Mouse (Mus musculus): ENCODE data around the gene Ubash3a. TPM values are rescaled to one million over a fixed set of nuclear protein-coding genes. Genes with fewer than 3 reads are reported as not detected.
"Not testable (repeated sequence)": the region's sequence is repeated elsewhere in the genome, so short reads cannot be mapped to it uniquely, and the experiment has no call there.

Ubash3a gene
- polyA plus RNA-seq, 1 experiment, result 0.85 TPM

DNA sequence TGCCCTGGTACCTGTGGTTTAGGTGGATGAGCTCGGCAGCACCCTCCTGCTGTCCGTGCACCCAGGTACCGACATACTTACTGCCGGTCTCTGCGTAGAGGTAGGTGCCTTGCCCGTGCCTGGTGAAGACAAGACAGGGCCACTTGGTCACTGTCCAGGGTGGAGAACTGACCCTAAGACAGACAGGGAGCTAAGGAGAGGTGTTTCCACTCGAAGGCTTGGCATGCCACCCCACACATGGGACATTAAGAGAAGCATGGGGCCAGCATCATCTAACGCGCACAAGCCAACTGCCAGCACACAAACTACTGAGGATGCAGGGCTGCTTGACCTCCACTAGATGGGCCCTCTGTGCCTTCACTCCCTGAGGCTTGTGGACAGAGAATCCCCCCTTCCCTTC lies 58.2 kb downstream of the Ubash3a start:
- Histone ChIP-seq H3K4me1 (ENCODE audit: control insufficient read depth, insufficient read depth, low read length) (no peaks in the 10 kb centered on the region; the same call in 1 of the 2 replicates), H3K27ac (ENCODE audit: control insufficient read depth, insufficient read depth, low read depth, low read length) (no peak overlapping the region), H3K27me3 (ENCODE audit: control insufficient read depth, insufficient read depth, low read length) (no peaks in the 10 kb centered on the region), H3K36me3 (ENCODE audit: control insufficient read depth, insufficient read depth, low read length) (peaks cover 1% of the 10 kb centered on the region; the same call in 1 of the 2 replicates), H3K4me3 (ENCODE audit: control insufficient read depth, low read depth, low read length) (no peak overlapping the region)
- TF ChIP-seq POLR2A (IDR thresholded peaks at IDR 0.05; ENCODE audit: control insufficient read depth, low read depth, low read length) (no peak), CTCF (IDR thresholded peaks at IDR 0.05; ENCODE audit: control insufficient read depth, insufficient read depth, insufficient replicate concordance, low read depth, low read length) (no peak)

DNA sequence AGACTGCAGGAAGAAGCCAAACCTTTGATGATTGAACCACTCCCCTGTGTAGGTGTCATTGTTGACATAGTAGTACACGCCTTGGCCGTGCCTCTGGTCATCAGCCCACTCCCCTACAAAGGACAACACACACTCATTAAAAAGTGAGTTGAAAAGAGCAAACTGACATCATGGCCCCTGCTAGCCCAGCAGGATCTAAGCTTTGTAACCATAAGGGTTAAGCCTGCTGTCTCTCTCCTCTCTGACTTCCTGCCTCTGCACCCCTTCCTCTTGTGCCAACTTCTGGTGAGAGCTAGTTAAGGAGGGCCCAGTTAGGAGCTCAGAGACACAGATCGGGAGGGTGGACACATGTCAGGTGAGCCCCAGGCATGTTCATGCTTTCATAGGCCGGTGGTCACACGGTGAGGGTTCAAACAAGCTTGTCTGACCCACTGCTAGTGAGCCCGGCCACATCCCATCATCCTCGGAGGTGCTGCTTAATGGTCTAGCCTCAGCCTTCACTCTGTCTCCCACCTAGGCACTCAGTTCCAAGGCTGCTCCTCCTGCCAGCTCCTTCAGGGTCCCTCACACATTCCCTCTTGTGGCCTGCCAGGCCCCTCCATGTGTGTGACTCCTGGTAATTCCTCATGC lies 58.8 kb downstream of the Ubash3a start:
- peaks cover 1% of the 10 kb centered on the region; the same call in 1 of the 2 replicates for H3K36me3 ChIP-seq (ENCODE audit: control insufficient read depth, insufficient read depth, low read length)
- no peaks in the 10 kb centered on the region; the same call in 1 of the 2 replicates for H3K4me1 ChIP-seq (ENCODE audit: control insufficient read depth, insufficient read depth, low read length)
- H3K27ac ChIP-seq (ENCODE audit: control insufficient read depth, insufficient read depth, low read depth, low read length), result no peak overlapping the region
- TF ChIP-seq POLR2A (IDR thresholded peaks at IDR 0.05; ENCODE audit: control insufficient read depth, low read depth, low read length) (peak; percentile 23; the same call in 1 of the 2 replicates), CTCF (IDR thresholded peaks at IDR 0.05; ENCODE audit: control insufficient read depth, insufficient read depth, insufficient replicate concordance, low read depth, low read length) (no peak)
- no peaks in the 10 kb centered on the region for H3K27me3 ChIP-seq (ENCODE audit: control insufficient read depth, insufficient read depth, low read length)
- H3K4me3 ChIP-seq (ENCODE audit: control insufficient read depth, low read depth, low read length), result no peak overlapping the region

GRCm38 (mm10) chr17:31267138-31267537 lies 59.5 kb downstream of the Ubash3a start:
- Histone ChIP-seq H3K36me3 (ENCODE audit: control insufficient read depth, insufficient read depth, low read length) (peaks cover 1% of the 10 kb centered on the region; the same call in 1 of the 2 replicates), H3K27ac (ENCODE audit: control insufficient read depth, insufficient read depth, low read depth, low read length) (no peak overlapping the region), H3K4me1 (ENCODE audit: control insufficient read depth, insufficient read depth, low read length) (no peaks in the 10 kb centered on the region), H3K27me3 (ENCODE audit: control insufficient read depth, insufficient read depth, low read length) (no peaks in the 10 kb centered on the region), H3K4me3 (ENCODE audit: control insufficient read depth, low read depth, low read length) (no peak overlapping the region)
- TF ChIP-seq POLR2A (IDR thresholded peaks at IDR 0.05; ENCODE audit: control insufficient read depth, low read depth, low read length), result no peak
- no peak for TF ChIP-seq CTCF (IDR thresholded peaks at IDR 0.05; ENCODE audit: control insufficient read depth, insufficient read depth, insufficient replicate concordance, low read depth, low read length)

DNA sequence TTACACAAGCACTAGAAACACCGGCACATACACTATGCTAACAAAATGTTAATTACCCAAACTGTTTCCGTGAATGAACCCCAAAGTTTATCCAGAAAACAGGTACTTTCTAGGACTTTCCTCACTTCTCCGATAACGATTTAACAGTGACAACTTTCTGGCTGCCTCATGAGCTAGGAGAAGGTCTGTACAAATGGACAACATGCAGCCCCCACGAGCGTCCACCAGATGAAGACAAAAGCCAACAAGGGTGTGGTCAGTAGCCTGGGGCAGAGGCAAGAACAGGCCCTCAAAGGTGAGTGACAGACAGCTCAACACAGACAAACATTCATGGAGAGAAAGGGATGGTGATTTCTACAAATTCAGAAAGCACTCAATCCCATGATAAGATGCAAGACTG lies 59.9 kb downstream of the Ubash3a start:
- Histone ChIP-seq H3K4me3 (ENCODE audit: control insufficient read depth, low read depth, low read length) (no peak overlapping the region), H3K4me1 (ENCODE audit: control insufficient read depth, insufficient read depth, low read length) (no peaks in the 10 kb centered on the region), H3K27ac (ENCODE audit: control insufficient read depth, insufficient read depth, low read depth, low read length) (no peak overlapping the region), H3K27me3 (ENCODE audit: control insufficient read depth, insufficient read depth, low read length) (no peaks in the 10 kb centered on the region), H3K36me3 (ENCODE audit: control insufficient read depth, insufficient read depth, low read length) (peaks cover 1% of the 10 kb centered on the region; the same call in 1 of the 2 replicates)
- no peak for TF ChIP-seq POLR2A (IDR thresholded peaks at IDR 0.05; ENCODE audit: control insufficient read depth, low read depth, low read length)
- TF ChIP-seq CTCF (IDR thresholded peaks at IDR 0.05; ENCODE audit: control insufficient read depth, insufficient read depth, insufficient replicate concordance, low read depth, low read length), result no peak

DNA sequence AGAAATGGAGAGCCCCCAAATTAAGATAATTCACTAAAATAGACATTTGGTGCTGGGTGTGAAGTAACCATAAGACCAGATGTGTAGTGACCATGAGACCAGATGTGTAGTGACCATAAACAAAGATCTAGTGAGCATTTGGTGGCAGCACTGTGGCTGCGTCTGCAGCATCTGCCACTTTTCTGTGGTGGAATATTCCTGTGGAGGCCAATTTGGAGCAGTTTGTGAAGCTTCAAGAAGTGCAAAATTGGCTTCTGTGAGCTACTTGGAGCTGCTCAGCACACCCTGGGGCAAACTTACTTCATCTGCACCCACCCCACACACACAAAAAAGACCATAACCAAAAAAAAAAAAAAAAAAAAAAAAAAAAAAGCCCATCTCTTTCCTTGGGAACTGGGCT lies 60.3 kb downstream of the Ubash3a start:
- Histone ChIP-seq H3K27ac (ENCODE audit: control insufficient read depth, insufficient read depth, low read depth, low read length) (no peak overlapping the region), H3K27me3 (ENCODE audit: control insufficient read depth, insufficient read depth, low read length) (no peaks in the 10 kb centered on the region), H3K36me3 (ENCODE audit: control insufficient read depth, insufficient read depth, low read length) (peaks cover 1% of the 10 kb centered on the region; the same call in 1 of the 2 replicates), H3K4me3 (ENCODE audit: control insufficient read depth, low read depth, low read length) (no peak overlapping the region), H3K4me1 (ENCODE audit: control insufficient read depth, insufficient read depth, low read length) (no peaks in the 10 kb centered on the region)
- TF ChIP-seq POLR2A (IDR thresholded peaks at IDR 0.05; ENCODE audit: control insufficient read depth, low read depth, low read length) (no peak), CTCF (IDR thresholded peaks at IDR 0.05; ENCODE audit: control insufficient read depth, insufficient read depth, insufficient replicate concordance, low read depth, low read length) (no peak)

DNA sequence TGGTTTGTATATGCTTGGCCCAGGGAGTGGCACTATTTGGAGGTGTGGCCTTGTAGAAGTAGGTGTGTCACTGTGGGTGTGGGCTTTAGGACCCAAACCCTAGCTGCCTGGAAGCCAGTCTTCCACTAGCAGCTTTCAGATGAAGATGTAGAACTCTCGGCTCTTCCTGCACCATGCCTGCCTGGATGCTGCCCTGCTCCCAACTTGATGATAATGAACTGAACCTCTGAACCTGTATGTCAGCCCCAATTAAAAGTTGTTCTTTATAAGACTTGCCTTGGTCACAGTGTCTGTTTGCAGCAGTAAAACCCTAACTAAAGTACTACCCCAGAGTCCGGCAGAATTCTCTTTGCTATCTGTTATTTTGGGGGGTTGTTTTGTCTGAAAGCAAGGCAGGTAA lies 62.1 kb downstream of the Ubash3a start:
- no peak for TF ChIP-seq CTCF (IDR thresholded peaks at IDR 0.05; ENCODE audit: control insufficient read depth, insufficient read depth, insufficient replicate concordance, low read depth, low read length)
- TF ChIP-seq POLR2A (IDR thresholded peaks at IDR 0.05; ENCODE audit: control insufficient read depth, low read depth, low read length), result no peak
- no peak overlapping the region for H3K27ac ChIP-seq (ENCODE audit: control insufficient read depth, insufficient read depth, low read depth, low read length)
- H3K36me3 ChIP-seq (ENCODE audit: control insufficient read depth, insufficient read depth, low read length), result peaks cover 1% of the 10 kb centered on the region; the same call in 1 of the 2 replicates
- no peaks in the 10 kb centered on the region for H3K27me3 ChIP-seq (ENCODE audit: control insufficient read depth, insufficient read depth, low read length)
- no peaks in the 10 kb centered on the region for H3K4me1 ChIP-seq (ENCODE audit: control insufficient read depth, insufficient read depth, low read length)
- H3K4me3 ChIP-seq (ENCODE audit: control insufficient read depth, low read depth, low read length), result no peak overlapping the region

GRCm38 (mm10) chr17:31270246-31270645 lies 62.6 kb downstream of the Ubash3a start:
- H3K27me3 ChIP-seq (ENCODE audit: control insufficient read depth, insufficient read depth, low read length), result no peaks in the 10 kb centered on the region
- H3K27ac ChIP-seq (ENCODE audit: control insufficient read depth, insufficient read depth, low read depth, low read length), result peak overlapping the region; percentile 56; the same call in 1 of the 2 replicates
- H3K36me3 ChIP-seq (ENCODE audit: control insufficient read depth, insufficient read depth, low read length), result peaks cover 1% of the 10 kb centered on the region; the same call in 1 of the 2 replicates
- no peak overlapping the region for H3K4me3 ChIP-seq (ENCODE audit: control insufficient read depth, low read depth, low read length)
- no peaks in the 10 kb centered on the region; the same call in 1 of the 2 replicates for H3K4me1 ChIP-seq (ENCODE audit: control insufficient read depth, insufficient read depth, low read length)
- no peak for TF ChIP-seq POLR2A (IDR thresholded peaks at IDR 0.05; ENCODE audit: control insufficient read depth, low read depth, low read length)
- no peak for TF ChIP-seq CTCF (IDR thresholded peaks at IDR 0.05; ENCODE audit: control insufficient read depth, insufficient read depth, insufficient replicate concordance, low read depth, low read length)

GRCm38 (mm10) chr17:31270736-31271135 lies 63.1 kb downstream of the Ubash3a start:
- H3K4me1 ChIP-seq (ENCODE audit: control insufficient read depth, insufficient read depth, low read length); H3K36me3 ChIP-seq (ENCODE audit: control insufficient read depth, insufficient read depth, low read length); H3K4me3 ChIP-seq (ENCODE audit: control insufficient read depth, low read depth, low read length); H3K27me3 ChIP-seq (ENCODE audit: control insufficient read depth, insufficient read depth, low read length); H3K27ac ChIP-seq (ENCODE audit: control insufficient read depth, insufficient read depth, low read depth, low read length): not testable (repeated sequence)

Data from testis, adult 2 months (tissue).